Mouse (Mus musculus): Measurements from ENCODE around the gene Slc16a12. TPM values are rescaled to one million over a fixed set of nuclear protein-coding genes. Genes with fewer than 3 reads are reported as not detected.

Slc16a12 gene
- total RNA-seq (2014; rRNA removed), result 2.7 and 4.7 TPM in 2 replicates
- 2.0 and 2.3 TPM in 2 replicates for polyA plus RNA-seq (2015; fragmentation: Nextera tagmentation; extraction: Ambion mirVana)

GRCm38 (mm10) chr19:34746688-34747504, at the start of gene Slc16a12:
Gene Slc16a12, minus strand, starts transcription at chr19:34747289.
- Histone ChIP-seq H3K4me3 (ENCODE audit: low read depth, low read length) (peak within 1 kb of the TSS; percentile 71), H3K9me3 (ENCODE audit: low read length) (no peaks in the 10 kb centered on the region), H3K27ac (ENCODE audit: low read depth, low read length) (no peak within 1 kb of the TSS), H3K4me1 (ENCODE audit: insufficient read depth, low read length) (no peaks in the 10 kb centered on the region), H3K9ac (replicated peaks; ENCODE audit: low read length, poor library complexity, severe bottlenecking) (peak within 1 kb of the TSS; percentile 67), H3K4me2 (ENCODE audit: low read depth, low read length, poor library complexity, severe bottlenecking) (peak within 1 kb of the TSS; percentile 100), H3K27me3 (ENCODE audit: insufficient read depth, low read length) (peaks cover 9% of the 10 kb centered on the region; the same call in 1 of the 2 replicates), H3K36me3 (ENCODE audit: insufficient read depth, low read length) (no peaks in the 10 kb centered on the region)
- peak; percentile 10 for DNase-seq (ENCODE audit: low spot score)
- ATAC-seq (ENCODE audit: low FRiP score), result peak; percentile 82
- under 1% methylated on average over 61 of the region's 61 CpGs for WGBS
- TF ChIP-seq CTCF (IDR thresholded peaks at IDR 0.05), result no peak

GRCm38 (mm10) chr19:34796396-34796795, 49.3 kb upstream of the Slc16a12 start:
- no peaks in the 10 kb centered on the region for H3K27me3 ChIP-seq (ENCODE audit: insufficient read depth, low read length)
- H3K4me1 ChIP-seq (ENCODE audit: insufficient read depth, low read length), result no peaks in the 10 kb centered on the region
- H3K9me3 ChIP-seq (ENCODE audit: low read length), result no peaks in the 10 kb centered on the region
- H3K4me3 ChIP-seq (ENCODE audit: low read depth, low read length), result no peak overlapping the region
- DNase-seq (ENCODE audit: low spot score), result no peak
- TF ChIP-seq CTCF (IDR thresholded peaks at IDR 0.05), result no peak
- H3K36me3 ChIP-seq (ENCODE audit: insufficient read depth, low read length), result no peaks in the 10 kb centered on the region
- no peak for ATAC-seq (ENCODE audit: low FRiP score)
- no peak overlapping the region for H3K27ac ChIP-seq (ENCODE audit: low read depth, low read length)
- 77% methylated on average over 4 of the region's 4 CpGs for WGBS
- no peak overlapping the region for H3K9ac ChIP-seq (replicated peaks; ENCODE audit: low read length, poor library complexity, severe bottlenecking)
- no peak overlapping the region for H3K4me2 ChIP-seq (ENCODE audit: low read depth, low read length, poor library complexity, severe bottlenecking)

- no peak overlapping the region for H3K4me2 ChIP-seq (ENCODE audit: low read depth, low read length, poor library complexity, severe bottlenecking)
- H3K9ac ChIP-seq (replicated peaks; ENCODE audit: low read length, poor library complexity, severe bottlenecking), result no peak overlapping the region
- DNase-seq (ENCODE audit: low spot score) (no peak), ATAC-seq (ENCODE audit: low FRiP score) (no peak)
- WGBS, result 90% methylated on average over 2 of the region's 2 CpGs
- H3K27me3 ChIP-seq (ENCODE audit: insufficient read depth, low read length), result no peaks in the 10 kb centered on the region
- TF ChIP-seq CTCF (IDR thresholded peaks at IDR 0.05), result no peak
- H3K36me3 ChIP-seq (ENCODE audit: insufficient read depth, low read length), result no peaks in the 10 kb centered on the region
- no peak overlapping the region for H3K4me3 ChIP-seq (ENCODE audit: low read depth, low read length)
- no peaks in the 10 kb centered on the region for H3K9me3 ChIP-seq (ENCODE audit: low read length)
- no peak overlapping the region for H3K27ac ChIP-seq (ENCODE audit: low read depth, low read length)
- H3K4me1 ChIP-seq (ENCODE audit: insufficient read depth, low read length), result no peaks in the 10 kb centered on the region
Measured at GRCm38 (mm10) chr19:34782491-34782890, 35.4 kb upstream of the Slc16a12 start.

- Histone ChIP-seq H3K4me1 (ENCODE audit: insufficient read depth, low read length) (no peaks in the 10 kb centered on the region), H3K4me3 (ENCODE audit: low read depth, low read length) (no peak overlapping the region), H3K27ac (ENCODE audit: low read depth, low read length) (no peak overlapping the region), H3K27me3 (ENCODE audit: insufficient read depth, low read length) (no peaks in the 10 kb centered on the region), H3K36me3 (ENCODE audit: insufficient read depth, low read length) (no peaks in the 10 kb centered on the region), H3K9me3 (ENCODE audit: low read length) (no peaks in the 10 kb centered on the region), H3K4me2 (ENCODE audit: low read depth, low read length, poor library complexity, severe bottlenecking) (no peak overlapping the region), H3K9ac (replicated peaks; ENCODE audit: low read length, poor library complexity, severe bottlenecking) (no peak overlapping the region)
- ATAC-seq (ENCODE audit: low FRiP score), result no peak
- TF ChIP-seq CTCF (IDR thresholded peaks at IDR 0.05), result no peak
- DNase-seq (ENCODE audit: low spot score), result no peak
- WGBS, result 100% methylated on average over 1 of the region's 1 CpGs
Measured at GRCm38 (mm10) chr19:34778993-34779392, 31.9 kb upstream of the Slc16a12 start.

GRCm38 (mm10) chr19:34778098-34778497, 31.0 kb upstream of the Slc16a12 start:
- Histone ChIP-seq H3K9me3 (ENCODE audit: low read length) (no peaks in the 10 kb centered on the region), H3K4me3 (ENCODE audit: low read depth, low read length) (no peak overlapping the region), H3K27ac (ENCODE audit: low read depth, low read length) (no peak overlapping the region), H3K9ac (replicated peaks; ENCODE audit: low read length, poor library complexity, severe bottlenecking) (no peak overlapping the region), H3K36me3 (ENCODE audit: insufficient read depth, low read length) (no peaks in the 10 kb centered on the region), H3K27me3 (ENCODE audit: insufficient read depth, low read length) (no peaks in the 10 kb centered on the region), H3K4me1 (ENCODE audit: insufficient read depth, low read length) (no peaks in the 10 kb centered on the region), H3K4me2 (ENCODE audit: low read depth, low read length, poor library complexity, severe bottlenecking) (no peak overlapping the region)
- no peak for TF ChIP-seq CTCF (IDR thresholded peaks at IDR 0.05)
- DNase-seq (ENCODE audit: low spot score) (no peak), ATAC-seq (ENCODE audit: low FRiP score) (no peak)

- Histone ChIP-seq H3K9me3 (ENCODE audit: low read length) (no peaks in the 10 kb centered on the region), H3K27ac (ENCODE audit: low read depth, low read length) (no peak overlapping the region), H3K4me3 (ENCODE audit: low read depth, low read length) (no peak overlapping the region), H3K4me2 (ENCODE audit: low read depth, low read length, poor library complexity, severe bottlenecking) (no peak overlapping the region), H3K9ac (replicated peaks; ENCODE audit: low read length, poor library complexity, severe bottlenecking) (no peak overlapping the region), H3K36me3 (ENCODE audit: insufficient read depth, low read length) (no peaks in the 10 kb centered on the region), H3K27me3 (ENCODE audit: insufficient read depth, low read length) (no peaks in the 10 kb centered on the region), H3K4me1 (ENCODE audit: insufficient read depth, low read length) (no peaks in the 10 kb centered on the region)
- WGBS, result 28% methylated on average over 6 of the region's 6 CpGs
- peak; percentile 84 for TF ChIP-seq CTCF (IDR thresholded peaks at IDR 0.05)
- no peak for ATAC-seq (ENCODE audit: low FRiP score)
- peak; percentile 77 for DNase-seq (ENCODE audit: low spot score)
Measured at GRCm38 (mm10) chr19:34772775-34773174, 25.7 kb upstream of the Slc16a12 start.

Measured in midbrain, postnatal 0 days (tissue).